Mouse (Mus musculus) lung, adult 18-20 months (tissue): ENCODE measurements at regions not wholly inside any gene's neighbourhood (a gene's known extent, or its start where the extent isn't known, plus 50 kb on each side); places are given as distances from the start of the nearest gene placed in this dataset.

Experiments used
- DNase-seq, 2 experiments: peaks; one replicate each; pipeline ENCODE4 v3.0.0; 2022; ENCODE audit warnings: mixed read lengths in 2 of 2

DNA sequence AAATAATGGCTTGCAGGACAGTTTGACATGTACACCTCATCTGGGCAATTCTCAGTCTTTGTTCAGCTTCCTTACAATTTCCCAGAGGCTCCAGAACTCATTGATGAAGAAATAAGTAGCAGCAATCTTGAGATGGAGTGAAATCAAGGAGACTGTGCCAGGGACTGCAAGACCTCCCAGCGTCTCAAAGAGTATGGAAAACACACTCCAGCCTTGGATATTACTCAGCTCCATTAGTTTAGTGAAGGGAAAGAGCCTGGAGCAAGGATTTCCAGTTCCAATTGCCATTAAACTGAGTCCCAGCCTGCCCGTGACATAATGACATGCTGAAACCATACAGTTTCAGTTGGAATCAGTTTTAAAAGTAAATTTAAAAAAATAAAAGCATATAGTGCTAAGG, 372.7 kb upstream of the Rack1 start:
- DNase-seq = no peak

DNA sequence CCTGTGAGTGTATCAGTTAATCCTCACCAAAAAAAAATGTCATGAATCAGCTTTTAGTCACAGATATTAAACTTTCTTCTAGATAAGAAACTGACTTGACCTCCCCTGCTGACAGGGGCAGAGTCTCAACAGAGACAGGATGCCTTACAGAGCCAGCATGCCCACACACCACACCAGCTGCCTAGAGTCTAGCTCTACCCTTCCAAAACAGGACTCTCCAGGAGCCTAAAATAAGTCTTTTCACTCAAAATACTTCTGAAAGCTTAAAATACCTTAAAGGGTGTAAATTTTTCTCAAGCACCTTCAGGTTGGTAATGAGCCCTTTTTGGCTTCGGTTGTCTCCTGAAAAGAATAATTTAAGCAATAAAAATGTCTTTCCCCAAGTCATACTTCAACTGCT, 373.7 kb upstream of the Rack1 start:
- no peak for DNase-seq

DNA sequence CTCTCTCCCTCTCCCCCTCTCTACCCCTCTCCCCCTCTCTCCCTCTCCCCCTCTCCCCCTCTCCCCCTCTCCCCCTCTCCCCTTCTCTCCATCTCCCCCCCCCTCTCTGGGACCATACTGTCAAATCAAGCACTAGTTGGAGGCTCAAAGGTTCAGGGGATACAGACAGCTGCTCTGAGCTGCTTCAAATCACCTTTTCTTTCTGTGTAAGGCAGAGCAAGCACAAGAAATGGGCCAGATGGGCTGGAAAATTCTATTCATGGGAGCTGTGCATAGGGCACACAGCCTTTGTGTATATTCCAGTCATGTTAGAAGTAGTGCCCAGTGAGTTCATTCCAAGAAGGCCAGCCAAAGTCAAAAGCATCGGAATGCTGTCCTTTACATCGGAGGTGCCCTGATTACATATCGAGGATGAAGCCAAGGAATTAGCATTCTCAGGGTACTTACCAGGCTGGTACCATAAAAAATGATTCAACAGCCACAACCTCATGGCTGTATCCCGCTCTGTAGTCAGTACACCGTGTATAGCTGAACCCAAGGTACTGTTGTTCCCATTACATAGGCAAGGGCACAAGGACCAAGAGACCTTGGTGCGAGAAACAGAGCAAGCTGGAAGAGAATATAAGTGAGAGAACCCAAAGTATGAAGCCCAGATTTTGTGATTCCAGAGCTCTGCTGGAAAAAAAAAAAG, 381.9 kb upstream of the Rack1 start:
- DNase-seq = no peak

DNA sequence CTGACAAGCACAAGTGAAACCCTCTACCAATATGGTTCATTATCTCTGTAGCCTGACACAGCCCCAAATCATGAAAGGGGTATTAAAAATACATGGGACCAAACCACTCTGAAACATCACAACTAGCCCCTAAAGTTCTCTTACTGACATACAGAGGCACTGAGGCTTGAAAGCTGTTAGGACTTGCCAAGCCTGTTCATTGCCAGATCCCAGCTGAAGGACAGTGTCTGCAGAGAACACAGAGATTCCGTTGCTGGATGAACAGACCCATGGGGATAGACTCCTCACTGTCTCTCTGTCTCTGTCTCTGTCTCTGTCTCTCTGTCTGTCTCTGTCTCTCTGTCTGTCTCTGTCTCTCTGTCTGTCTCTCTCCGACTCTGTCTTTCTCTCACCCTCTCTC, 382.5 kb upstream of the Rack1 start:
- no peak for DNase-seq

DNA sequence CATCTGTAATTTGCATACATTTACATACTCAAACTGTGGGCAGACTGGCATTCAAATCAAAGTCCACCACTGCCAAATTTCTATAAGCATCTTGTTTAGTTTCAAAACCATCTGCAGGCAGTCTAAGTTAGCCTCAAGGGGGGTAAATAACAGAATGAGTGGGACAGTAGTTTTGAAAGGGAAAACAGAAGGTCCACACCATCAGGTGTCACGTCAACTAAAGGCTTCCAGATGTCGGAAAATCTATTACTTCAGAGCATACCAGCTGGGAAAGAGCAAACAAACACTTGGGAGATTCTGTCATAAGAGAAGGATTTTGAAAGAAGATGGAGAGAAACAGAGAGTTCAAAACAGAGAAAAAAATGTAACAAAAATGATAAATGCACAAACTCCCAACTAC, 402.1 kb upstream of the Rack1 start:
- peak in 1 of 2 experiments; percentile 9 for DNase-seq

DNA sequence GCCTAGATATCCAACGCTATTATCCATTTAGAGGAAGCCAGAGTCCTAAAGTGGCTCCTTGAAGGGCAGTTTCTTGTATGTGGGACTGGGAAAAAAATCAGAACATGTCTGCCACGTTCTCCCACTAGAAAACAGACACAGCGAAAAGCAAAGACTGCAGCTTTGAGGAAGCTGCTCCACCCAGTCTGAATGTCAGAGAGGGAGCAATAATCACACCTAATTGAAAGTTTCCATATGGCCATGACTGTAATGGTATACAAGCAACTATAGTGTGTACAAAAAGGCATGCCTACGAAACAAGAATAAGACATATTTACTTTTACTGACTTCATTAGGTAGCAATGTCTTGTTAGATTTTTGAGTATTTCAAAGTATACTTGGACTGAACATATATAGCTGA, 392.7 kb upstream of the Sgcd start:
- DNase-seq = no peak

DNA sequence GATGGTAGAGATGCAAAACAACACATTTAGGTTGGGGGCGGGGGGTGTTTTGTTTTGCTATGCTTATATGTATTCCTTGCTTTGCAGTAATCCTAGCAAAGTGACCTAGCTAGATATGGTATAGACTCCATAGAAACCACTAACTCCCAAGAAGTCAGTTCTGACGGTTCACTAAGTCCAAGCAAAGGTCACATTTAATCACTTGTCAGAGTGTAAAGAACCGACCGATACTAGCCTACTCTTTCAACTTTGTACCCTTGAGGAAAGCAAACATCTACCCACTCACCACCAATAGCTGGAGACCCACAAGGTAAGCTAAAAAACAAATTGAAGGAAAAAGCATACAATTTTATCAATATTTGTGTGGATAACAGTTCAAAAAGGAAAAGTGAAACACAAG, 389.3 kb upstream of the Sgcd start:
- DNase-seq = no peak

DNA sequence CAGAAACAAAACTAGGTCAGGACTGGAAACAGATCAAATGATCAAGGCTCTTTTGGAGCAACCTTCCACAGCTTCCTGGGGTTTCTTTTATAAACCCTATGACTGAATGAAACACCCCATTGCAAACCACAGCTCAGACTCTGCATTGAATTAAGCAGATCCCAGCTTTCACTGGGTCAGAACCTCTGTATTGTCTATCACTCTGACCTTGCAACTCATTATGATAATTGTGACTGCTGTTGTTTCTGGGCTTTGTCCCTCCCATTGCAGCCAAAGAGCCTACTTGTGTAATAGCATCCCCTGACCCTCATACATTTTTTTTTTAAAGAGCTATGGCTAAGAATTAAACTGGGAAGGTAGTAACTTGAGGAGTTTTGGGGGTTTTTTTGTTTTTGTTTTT, 388.5 kb upstream of the Sgcd start:
- DNase-seq = no peak

DNA sequence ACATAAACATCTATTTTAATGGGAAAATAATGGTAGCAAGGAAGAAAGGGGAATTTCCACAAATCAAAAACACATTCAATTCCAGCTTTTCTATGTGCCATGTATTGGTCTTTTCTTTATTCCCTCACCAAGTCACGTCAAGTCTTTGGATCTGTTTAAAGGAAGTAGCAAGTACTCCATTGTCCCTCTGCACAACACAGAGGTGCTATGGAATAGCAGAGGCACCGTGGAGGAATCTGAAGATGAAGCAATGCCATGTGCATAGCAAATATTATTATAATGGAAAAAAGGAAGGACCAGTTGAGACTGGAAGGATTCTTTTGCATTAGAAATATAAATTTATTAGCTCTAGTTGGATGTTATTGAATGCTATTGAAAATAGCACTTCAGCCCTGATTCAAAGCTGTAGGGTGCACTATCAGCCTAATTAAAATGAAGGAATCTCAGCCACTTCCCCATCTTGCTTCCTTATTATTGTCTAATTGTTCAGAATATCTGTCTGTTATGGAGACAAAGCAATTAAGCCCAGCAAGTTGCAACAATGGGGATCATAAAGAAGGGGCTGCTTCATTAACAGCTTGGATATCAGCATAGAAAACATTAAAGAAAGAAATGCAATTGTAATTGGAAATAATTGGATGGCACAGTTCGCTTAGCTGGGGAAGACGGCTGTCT, 362.7 kb upstream of the Sgcd start:
- DNase-seq = no peak

DNA sequence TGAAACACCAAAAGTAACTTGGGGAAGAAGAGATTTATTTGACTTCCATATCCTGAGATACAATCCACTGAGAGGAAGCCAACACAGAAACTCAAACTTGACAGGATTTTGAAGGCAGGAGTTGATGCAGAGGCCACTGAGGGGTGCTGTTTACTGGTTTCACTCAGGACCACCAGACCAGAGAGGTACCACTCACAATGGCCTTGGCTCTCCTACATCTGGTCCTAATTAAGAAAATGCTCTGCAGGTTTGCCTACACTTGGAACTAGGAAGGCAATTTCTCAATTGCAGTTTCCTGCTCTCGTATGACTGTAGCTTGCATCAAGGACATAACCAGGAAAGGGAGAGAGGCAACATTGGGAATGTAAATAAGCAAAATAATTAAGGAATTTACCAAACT, 325.7 kb upstream of the Sgcd start:
- DNase-seq = no peak

DNA sequence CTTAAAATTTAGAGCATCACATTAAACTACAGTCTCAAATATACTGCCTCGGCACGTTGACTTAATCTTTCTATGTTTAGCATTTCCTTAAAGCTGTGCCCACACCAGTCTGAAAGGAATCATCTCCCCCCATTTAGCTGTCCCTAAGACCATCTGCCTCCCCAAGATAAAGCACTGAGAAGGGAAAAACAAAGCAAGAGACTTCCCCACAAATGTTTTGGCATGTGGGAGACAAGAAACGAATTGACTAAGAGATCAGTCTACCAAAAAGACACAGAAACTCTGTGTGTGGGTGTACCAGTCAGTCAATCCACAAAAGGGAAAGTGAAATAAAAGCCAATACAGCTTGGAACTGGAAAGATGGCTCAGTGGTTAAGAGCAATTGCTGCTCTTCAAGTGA, 306.6 kb upstream of the Sgcd start:
- no peak for DNase-seq

DNA sequence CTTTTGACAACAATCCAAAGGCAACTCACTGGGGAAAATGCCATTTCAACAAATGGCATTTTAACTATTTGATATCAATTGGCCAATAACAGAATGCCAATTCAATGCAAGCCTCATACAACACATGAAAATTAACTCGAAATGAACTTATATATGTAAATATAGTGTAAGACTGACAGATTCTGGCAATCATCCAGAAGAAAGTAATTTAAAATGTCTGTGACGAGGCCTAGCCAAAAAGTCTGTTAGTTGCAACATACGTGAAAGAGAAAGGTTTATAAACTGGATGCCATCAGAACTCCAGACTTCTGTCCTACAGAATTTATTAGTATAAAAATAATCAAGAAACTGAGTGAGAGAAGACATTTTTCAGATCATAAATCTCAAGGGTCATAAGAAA, 273.7 kb upstream of the Sgcd start:
- DNase-seq = no peak

DNA sequence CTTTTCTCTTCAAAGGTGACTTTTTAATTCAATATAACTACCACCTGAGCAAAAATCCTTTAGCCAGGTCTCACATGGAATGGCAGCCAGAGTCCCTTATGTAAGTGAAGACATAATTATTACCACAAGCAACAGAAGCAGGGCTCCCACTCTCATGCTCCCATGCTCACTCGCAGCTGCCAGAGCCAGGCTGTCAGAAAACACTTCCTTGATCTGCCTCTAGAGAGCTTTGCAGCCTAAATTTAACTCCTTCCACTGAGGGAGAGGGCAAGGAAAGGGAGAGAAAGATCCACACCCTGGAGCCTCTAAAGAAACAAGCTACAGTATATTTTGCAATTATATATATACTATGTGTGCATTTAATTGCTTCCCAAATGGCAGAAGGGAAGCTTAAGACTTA, 272.3 kb upstream of the Sgcd start:
- DNase-seq = no peak

DNA sequence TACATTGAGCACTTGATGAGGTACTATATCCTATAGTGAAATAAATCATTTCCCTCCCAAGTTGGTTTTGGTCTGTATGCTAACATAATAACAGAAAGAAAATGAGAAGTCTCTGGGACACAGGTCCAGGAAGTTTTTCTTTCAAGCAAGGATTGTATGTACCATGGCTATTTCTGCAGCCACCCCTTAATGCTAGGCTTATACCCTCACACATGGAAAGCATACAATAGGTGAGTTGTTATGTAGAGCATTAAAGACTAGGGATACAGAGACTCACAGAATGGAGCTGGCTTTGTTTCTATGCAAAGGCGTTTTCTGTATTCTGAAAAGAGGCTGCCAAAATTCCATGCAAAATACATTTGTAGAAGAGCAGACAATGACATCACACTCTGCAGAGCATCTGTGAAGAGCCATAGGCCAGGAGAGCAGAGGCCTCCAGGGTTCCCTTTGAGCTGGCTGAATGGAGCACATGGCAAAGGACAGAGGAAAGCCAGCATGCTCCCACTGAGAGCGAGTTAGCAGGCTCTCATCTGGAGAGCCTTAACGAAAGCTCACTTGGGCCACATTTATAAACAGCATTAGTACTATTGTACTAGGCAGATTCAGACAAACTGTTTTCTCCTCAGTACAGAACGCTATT, 262.0 kb upstream of the Sgcd start:
- DNase-seq = no peak

DNA sequence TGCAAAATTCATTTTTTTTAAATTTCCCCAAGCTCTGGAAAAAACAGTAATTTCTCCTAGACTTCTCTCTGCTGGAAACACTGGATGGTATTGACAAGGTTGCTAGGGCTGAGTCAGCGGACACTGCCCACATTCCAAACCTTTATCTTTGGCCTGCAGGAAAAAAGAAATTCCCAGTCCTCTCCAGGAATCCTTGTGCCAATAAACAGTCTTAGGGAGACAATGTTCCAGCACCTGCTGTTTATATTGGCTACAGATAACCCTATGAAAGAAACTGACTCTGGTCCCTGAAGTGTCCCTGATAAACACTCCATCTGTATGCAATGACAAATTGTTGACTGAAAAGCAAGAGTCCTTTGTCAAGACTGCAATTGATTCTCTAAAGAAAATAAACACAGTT, 260.5 kb upstream of the Sgcd start:
- peak; percentile 17 to 35 for DNase-seq

DNA sequence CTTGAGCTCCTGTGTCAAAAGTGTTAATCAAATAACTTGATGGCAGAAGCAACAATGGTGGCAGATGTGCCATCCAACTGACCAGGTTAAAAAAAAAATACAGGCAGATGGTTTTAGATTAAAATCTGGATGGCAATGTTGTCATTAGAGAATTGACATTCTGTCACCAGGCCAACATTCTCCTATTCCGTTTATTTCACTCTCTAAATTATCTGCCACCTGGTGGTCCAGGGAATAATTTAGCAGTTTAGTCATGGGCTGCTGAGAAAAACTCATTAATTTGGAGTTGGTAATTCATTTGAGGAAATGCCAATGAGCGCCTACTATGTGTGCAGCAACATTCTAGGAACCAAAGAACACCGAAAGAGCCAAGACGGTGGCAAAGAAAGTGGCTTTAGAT, 232.4 kb upstream of the Sgcd start:
- DNase-seq = no peak

DNA sequence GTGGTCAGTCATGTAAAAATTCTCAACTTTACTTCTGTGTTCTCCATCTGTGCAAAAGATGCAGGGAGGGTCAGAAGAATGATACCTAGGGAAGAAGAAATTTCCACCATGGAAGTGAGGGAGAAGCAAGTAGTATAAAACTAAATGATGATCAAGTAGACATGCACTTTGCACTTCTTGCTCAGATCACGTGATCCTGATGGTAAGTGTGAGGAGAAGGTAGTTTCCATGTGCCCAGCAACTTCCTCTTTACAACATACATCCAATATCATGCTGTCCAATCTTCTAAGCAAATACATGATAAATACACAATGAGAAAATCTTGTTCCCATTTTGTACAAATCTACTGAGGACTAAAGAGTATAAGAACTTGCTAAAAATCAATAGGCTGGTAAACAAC, 230.4 kb upstream of the Sgcd start:
- no peak for DNase-seq

DNA sequence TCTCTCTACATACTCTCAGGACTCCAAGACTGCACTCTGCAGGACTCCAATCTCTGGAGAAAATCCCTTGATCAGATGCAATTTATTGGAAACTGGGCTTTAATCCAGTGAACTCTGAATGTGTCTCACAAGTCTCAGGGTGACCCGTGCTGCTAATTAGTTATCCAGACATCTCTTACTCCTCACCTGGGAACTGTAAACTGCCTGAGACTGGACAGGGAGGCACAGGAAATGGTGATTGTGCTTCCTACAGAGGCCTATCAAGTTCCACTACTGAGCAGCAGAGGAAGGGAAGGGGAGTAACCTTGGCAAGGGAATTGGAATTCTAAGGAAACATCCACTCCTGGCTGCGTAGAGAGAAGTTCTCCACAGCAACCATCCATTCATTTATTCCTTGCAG, 228.0 kb upstream of the Sgcd start:
- no peak for DNase-seq

DNA sequence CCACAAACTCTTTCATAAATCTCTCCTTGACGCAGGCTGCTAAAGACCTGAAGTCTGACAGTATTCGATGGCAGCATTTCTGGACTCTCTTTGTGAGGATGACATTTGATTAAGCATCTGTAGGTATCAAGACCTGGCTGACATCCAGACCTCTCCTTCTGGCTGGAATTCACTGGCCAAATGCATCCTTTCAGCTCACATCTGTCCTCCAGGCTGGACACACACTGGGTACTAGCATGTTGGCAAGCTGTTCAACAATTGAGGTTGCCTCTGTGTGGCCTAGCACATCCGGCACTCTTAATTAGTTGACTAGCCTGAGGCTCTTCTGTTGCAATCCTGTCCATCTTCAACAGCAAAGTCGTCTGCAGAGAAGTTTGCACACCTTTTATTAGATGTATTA, 197.8 kb upstream of the Sgcd start:
- DNase-seq = no peak

DNA sequence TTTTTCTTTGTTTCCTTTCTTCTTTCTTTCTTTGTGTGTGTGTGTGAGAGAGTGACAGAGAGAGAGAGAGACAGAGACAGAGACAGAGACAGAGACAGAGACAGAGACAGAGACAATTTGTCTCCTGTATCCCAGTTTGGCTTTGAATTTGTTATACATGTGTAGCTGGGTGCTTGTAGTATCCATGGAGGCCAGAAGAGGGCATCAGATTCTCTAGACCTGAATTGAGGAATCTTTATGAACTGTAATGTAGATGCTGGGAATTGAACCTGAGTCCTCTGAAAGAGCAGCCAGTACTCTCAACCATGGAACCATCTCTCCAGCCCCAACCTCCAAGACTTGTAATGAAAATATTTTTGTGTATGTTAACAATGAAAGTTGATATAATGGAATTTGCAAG, 190.2 kb upstream of the Sgcd start:
- no peak for DNase-seq

DNA sequence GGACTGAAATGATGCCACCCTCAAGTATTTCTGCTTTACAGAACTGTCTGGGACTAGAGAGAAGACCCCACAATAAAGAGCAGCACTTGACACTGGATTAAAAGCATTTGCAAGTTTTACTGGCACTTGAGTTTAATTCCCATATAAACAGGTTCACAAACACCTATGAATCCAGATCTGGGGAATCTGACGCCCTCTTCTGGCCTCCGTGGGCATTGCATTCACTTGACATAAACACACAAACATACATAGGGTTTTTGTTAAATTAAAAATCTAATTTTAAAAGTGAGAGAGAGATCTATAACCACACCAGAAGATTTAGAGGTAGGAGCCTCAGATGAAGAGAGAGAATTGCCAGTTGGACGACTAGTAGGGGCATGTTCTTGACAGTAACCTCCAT, 189.4 kb upstream of the Sgcd start:
- no peak for DNase-seq

DNA sequence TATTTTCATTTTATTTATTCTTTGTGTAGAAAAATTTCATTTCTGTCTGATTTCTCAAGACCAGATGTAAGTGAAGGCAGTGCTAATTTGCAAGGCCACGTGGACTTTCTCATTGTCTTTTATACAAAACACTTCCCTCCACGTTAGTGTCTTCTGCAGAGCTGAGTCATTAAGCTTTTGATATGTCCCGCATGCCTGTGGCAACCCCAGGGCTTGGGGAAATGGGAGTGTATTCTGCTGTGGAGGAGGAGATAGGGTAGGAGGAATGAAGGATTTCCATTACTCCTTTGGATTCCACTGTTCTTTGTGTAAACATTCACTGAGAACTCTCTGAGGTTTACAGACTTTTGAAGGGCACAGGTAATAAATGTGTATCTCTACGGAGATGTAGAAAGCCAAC, 187.7 kb upstream of the Sgcd start:
- no peak for DNase-seq

DNA sequence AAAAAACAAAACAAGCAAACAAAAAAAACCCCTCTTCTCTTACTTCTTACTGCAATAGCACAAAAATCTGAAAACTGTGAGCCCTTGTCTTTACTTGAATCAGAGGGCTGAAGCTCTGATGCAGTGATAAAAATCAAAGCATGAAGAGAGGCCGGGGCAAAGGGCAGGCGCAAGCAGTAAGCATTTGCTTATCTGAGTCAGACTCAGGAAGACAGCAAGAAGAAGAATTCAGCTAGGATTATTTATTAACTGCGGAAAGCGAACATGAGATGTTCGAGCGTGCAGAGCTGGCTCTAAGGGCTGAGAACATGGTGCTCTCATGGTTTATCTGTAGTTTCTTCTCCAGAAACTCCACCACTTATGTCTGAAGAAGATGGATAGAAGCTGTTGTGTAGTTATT, 163.4 kb upstream of the Sgcd start:
- no peak for DNase-seq

DNA sequence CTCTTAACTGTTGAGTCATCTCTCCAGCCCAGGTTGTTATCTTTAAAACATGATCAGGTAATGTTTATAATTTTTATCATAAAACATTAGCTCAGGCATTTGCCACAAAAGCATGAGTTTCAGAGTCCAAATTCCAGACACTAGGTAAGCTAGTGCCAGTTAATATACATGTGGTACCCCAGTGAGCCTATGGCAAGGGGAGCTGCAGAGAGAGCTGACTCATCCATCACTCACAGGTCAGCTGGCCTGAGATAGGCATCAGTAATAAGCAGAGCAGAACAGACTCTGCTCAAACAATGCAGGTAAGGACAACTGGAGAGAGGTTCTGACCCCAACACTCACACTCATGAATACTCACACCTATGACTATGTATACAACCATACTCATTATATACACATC, 144.6 kb upstream of the Sgcd start:
- DNase-seq = no peak

DNA sequence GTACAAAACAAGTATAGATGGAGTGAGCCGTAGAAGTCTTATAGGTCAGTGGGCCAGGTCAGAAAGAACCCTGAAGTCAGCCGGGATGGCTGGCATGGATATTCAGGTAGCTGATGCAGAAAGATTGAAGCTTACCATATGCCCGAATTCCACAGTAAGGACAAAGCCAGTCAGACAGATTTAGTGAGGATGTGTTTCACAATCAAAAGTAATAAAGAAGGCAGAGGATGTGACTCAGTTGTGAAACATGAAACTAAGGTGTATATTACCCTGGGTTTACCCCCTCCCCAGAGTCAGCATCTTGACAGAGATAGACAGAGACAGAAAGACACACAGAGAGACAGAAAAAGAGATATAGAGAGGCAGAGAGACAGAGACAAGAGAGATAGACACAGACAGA, 109.3 kb upstream of the Sgcd start:
- DNase-seq = no peak
